Mouse (Mus musculus): ENCODE results near the gene Ush1c.

- no peak for TF ChIP-seq CTCF (IDR thresholded peaks at IDR 0.05; ENCODE audit: low read depth)
- no peak for TF ChIP-seq EP300 (IDR thresholded peaks at IDR 0.05; ENCODE audit: low read depth)
Observed at GRCm38 (mm10) chr7:46162731-46163130, 75.6 kb downstream of the Ush1c start.

Measured in heart, postnatal 0 days (tissue).